Mouse (Mus musculus) monocyte, adult 2 months (primary cell): ENCODE measurements around the gene Efs.
"Not testable (repeated sequence)": the region's sequence is repeated elsewhere in the genome, so short reads cannot be mapped to it uniquely, and the experiment has no call there.

Experiments used
- DNase-seq, 2 experiments: peaks; one replicate each; pipeline ENCODE4 v3.0.0; 2022; ENCODE audit warnings: low spot score in 2 of 2, low read depth in 1 of 2

Efs gene

DNA sequence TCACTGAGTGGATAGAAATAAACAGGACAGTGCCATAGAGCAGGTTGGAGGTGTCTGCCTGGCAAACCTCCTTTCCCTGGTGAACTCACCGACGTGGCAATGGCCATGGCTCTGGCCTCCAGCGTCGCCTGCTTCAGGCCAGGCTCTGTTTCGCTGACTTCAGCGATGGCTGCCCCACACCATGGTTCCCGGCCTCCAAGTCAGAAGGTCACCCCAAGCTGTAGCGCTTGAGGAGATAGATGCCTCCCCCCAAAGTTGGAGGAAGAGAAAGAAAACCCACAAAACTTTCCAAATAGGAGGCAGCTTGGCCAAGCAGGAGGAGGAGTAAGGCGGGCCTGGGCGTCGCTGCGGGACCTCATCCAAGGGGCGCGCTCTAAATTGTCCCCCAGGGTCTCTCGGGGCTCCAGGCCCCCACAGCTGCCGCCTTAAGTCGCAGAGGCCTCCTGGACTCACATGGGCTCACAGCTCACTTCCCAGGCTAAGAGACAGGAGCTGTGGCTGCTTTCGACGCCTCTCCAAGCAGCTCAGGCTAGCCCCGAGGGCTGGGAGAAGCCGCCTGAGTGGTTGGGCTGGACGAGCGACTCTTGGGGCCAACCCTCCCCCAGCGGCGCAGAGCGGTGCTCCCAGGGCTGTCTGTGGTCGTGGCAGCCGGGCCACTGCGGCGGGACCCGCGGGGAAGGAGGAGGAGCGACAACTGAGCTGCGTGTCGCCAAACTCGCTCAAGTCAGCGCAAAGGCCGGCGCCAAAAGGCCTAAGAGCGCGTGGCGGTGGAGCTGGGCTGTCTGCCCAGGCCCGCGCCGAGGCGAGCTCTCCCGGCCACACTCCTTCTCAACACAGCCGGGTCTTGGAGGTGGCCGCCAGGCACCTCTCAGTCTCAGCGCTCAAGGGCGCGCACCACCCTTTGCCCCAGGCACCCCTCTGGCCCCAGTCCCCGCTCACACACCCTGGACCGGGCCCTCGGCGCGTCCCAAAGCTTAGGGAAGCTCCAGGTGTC, at the start of gene Efs:
Efs (minus strand) TSS at position 778 of the 994 bp plus-strand sequence.
- DNase-seq: no peak

DNA sequence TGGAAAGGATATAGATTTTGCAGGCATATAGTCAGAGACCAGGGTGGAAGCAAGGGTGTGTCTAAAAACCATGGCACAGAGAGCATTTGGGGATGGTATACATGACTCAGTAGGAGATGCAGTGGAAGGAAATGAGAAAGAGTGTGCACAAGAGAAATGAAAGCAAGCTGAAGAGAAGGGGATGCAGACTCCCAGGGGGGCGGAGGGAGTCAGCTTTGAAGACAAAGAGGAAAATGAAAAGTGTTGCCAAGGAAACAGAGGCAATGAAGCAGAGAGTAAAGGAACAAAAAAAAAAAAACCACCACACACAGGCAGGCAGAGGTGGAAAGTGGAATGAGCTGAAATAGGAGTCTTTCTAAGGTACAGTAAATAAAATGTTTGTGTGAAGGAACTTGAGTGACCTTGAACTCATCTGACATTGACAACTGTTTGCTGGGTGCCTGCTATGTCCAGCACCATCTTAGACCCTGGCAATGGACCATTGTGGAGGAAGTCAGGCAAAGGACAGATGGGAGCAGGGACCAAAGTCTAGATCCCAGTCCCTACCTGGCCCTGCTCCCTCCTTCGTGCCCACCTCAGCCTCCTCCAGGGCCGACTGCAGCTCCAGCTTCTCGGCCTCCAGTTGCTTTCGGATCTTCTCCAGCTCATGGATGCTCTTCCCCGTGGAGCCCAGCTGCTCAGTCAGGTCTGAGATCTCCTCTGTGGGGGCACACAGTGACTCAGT, 48.3 kb upstream of the Efs start:
- no peak for DNase-seq

DNA sequence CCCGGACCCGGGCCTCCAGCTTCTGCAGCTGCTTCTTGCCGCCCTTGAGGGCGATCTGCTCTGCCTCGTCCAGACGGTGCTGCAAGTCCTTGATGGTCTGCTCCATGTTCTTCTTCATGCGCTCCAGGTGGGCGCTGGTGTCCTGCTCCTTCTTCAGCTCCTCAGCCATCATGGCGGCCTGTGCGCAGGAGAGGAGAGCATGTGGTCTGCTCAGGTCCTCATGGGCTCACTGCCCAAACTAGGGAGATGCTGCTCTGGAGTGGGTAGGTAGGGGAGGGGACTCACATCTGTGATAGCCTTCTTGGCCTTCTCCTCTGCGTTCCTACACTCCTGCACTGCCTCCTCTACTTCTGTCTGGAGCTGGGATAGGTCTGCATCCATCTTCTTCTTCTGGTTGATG, 46.9 kb upstream of the Efs start:
- DNase-seq: not testable (repeated sequence)

DNA sequence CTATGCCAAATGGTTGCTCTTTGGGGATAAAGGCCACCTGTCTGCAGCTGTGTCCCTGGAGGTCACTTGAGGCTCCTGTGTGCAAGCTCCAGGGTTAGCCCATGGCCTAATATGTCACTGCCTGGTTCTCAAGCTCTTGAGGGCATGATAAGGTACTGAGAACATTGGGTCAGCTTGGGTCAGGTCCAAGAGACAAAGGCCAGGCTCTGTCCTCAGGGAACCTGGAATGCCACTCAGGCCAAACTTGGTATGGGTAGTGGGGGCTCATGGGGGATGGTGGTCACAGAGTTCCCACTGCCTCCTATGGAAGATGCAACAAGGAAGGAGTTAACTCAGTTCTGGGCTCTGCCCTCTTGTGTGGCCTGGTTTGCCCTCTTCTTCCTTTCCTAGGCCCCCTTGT, 42.4 kb upstream of the Efs start:
- DNase-seq: no peak

DNA sequence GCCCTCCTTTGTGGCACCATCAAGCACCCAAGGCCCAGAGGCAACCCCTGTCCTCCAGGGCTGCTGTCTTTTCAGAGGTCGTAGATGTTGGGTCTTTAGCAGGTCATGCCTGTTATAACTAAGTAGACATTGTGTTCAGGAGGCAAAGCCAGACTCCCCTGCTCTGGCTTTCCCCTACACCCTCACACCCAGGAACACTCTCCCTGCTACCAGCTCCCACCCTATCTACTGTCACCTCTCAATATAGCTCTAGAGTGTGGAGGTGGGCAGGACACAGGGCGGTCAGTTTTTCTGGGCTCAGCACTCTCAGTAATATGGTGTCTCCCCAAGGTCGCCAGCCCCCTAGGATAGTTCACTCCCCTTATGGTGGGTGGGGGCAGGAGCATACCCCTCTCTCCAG, 41.9 kb upstream of the Efs start:
- DNase-seq: no peak

DNA sequence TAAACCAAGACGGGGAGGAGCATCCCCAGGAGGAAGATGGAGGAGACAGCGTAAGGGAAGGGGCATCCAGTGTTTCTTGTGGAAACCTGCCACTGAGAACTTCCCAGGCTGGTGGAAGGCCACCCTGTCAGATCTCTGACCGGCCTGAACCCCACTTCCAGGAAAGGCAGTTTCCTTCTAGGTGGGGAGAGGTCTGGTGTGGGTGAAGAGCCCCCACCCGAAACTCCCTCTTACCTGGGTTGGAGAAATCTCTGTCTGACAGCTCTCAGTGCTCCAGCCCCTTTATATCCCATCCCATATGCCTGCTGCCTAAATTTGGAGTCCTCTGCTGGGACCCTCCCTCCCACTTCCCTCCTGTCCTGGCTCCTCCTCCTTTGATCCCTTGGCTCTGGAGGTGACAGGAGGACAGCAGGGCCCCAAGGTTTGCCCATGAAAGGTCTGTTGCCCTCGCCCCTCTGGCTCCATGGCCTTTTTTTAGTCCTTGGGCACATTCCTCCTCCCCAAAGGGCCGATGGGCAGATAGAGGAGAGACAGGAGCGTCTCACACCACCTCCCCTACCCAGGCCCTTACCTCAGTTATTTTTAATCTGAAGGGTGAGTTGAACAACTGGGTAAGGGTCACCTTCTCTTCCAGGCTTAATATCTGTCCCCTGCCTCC, 40.5 kb upstream of the Efs start, which contains the start of gene Myh6:
Myh6 (minus strand) TSS at position 608 of the 658 bp plus-strand sequence.
- DNase-seq: no peak

DNA sequence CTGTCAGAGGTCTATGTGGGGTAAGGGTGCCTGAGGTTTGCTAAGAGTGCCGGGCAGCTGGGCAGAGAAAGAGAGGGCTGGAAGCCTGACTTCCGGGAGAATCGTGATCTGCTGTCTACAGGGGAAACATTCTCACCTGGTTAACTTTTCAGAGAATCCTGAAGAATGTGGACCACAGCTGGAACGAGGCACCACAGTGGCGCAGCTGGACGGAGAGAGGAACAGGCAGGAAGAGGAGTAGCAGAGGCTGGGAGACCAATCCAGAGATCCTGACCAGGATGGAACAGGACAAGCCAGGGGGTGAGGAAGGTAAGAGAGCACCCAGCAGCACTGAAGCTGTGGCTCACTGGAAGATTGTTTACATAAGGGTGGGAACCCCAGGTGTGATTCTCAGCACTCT, 39.7 kb upstream of the Efs start:
- DNase-seq: no peak

DNA sequence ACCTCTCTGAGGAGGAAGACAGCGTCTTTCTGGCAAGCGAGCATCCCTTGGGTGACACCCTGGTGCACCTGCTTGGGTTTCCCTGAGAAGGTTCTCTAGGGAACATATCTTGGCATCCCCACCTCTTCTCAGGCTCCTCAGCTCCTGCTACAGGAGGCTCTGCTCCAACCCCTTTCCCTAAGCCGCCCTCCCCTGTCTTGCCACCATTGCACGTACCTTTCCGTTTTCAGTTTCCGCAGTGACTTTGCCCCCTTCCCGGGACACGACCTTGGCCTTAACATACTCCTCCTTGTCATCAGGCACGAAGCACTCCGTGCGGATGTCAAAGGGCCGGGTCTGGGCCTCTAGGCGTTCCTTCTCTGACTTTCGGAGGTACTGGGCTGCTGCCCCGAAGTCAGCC, 39.1 kb upstream of the Efs start:
- DNase-seq: no peak

DNA sequence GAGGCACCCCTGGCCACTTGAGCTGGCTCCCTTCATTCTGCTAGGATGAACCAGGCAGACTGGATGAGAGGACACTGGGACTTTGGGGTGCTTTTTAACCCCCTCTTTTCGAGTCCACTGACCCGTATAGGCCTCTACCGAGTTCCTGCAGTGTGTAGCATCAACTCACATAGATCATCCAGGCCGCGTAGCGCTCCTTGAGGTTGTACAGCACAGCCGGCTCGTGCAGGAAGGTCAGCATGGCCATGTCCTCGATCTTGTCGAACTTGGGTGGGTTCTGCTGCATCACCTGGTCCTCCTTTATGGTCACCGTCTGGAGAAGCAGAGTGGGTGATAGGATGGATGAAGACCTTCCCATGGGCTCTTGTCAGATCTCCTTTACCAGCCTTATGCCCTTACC, 37.8 kb upstream of the Efs start:
- DNase-seq: no peak

DNA sequence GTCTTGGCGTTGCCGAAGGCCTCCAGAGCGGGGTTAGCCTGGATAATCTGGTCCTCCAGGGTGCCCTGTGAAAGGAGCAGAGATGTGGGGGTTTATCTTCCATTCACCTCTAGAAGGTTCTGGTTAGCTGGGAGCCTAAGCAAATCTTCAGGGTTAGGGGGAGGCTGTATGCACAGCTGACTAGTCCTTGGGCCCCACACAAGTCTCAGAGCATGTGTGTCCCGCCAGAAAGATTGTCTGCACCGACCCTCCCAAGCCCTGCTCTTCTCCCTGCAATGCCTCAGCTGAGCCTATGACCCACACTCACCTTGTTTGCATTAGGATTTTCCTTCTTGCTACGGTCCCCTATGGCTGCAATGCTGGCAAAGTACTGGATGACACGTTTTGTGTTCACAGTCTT, 36.8 kb upstream of the Efs start:
- DNase-seq: no peak

DNA sequence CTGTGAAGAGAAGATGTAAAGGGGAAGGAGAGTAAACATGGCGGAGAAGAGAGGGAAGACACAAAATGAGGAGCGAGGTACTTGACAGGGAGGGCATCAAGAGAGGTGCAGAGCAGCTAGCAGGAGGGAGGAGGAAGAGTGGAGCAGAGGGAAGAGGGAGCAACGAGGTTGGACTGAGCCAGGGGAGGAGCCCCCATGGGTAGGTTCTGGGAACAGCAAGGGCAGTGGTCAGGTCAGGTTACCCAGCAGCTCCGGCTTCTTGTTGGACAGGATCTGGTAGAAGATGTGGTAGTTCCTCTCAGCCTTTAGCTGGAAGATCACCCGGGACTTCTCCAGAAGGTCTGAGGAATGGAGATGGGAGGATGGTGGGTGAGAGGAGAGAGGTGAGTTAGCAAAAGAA, 35.6 kb upstream of the Efs start:
- no peak for DNase-seq

DNA sequence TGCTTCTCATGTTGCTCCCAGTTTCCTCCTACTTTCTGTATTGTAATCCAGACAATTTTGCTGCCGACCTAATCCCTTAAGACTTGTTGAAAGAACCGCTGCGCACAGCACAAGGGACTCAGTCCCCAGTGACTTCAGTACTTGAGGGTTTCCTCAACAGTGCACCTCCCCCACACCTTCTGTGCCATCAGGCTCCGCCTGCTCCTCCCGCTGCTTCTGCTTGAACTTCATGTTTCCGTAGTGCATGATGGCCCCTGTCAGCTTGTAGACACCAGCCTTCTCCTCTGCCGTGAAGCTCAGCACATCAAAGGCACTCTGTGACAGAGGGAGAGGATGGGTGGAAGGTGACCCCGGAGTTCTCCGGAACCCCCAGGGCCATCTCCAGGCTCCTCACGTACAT, 34.8 kb upstream of the Efs start:
- no peak for DNase-seq

DNA sequence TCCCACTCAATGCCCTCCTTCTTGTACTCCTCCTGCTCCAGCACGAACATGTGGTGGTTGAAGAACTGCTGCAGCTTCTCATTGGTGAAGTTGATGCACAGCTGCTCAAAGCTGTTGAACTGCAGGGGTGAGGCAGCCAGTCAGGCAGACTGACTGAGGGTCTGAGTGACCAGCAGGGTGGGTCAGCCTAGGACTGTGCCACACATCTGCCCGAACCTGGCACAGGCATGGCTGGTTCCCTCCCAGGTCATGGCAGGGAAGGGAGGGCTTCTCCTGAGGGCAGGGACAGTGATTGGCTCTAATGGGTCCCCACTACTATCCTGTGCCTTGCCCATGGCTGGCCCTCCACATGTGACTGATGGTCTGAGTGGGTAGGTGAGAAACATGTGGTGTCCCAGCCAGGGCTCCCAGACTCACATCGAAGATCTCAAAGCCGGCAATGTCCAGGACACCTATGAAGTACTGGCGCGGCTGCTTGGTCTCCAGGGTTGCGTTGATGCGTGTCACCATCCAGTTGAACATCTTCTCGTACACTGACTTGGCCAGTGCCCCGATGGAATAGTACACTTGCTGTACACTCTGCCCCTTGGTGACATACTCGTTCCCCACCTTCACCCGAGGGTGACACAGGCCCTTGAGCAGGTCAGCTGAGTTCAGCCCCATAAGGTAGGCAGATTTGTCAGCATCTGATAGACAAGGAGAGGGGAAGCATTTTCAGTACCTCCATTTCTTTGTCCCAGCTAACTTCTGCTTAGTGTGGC, 34.1 kb upstream of the Efs start:
- not testable (repeated sequence) for DNase-seq

DNA sequence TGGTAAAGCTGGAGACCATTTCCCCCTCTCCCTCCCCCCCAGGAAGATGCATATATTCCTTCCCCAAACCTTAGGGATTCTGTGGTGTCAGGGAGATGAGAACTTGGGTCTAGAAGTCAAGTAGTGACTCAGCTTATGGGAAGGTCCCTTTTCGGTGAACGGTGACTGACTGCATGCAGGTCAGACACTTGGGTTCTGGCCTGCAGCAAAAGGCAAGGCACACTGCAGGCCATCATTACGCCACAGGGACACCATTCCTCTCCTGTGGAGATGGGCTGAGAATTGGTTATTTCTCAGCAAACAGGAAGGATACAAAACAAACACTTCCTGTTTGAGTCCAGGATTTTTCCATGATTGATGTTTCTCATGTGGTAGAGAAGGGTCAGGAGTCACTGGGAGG, 33.3 kb upstream of the Efs start:
- no peak for DNase-seq

DNA sequence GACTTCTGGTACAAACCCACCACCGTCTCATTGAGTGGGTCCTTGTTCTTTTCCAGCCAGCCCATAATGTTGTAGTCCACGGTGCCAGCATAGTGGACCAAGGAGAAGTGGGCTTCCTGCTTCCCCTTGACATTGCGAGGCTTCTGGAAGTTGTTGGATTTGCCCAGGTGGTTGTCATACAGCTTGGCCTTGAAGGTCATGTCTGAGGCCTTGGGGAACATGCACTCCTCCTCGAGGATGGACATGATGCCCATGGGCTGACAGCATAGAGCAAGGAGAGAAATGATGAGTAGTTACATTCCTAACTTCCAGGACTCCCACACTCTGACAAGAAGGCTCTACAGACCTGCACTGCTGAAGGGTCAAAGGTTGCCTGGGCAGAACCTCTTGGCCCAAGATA, 32.6 kb upstream of the Efs start:
- no peak for DNase-seq

DNA sequence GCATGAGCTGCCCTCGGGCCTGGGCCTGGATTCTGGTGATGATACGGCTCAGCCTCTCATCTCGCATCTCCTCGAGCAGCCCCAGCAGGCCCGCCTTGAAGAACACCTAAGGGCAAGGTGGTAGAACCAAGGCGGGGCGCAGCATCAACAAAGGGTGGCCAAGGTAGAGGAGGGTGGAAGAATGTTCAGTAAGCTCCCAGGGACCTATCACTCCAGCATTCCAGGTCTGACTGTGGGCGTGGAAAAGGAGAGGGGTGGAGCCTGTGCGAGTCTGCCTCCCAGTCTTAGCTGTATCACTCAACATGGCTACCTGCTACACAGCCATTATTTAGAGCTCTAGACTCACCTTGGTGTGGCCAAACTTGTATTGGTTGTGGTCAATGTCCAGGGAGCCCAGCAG, 30.6 kb upstream of the Efs start:
- no peak for DNase-seq

DNA sequence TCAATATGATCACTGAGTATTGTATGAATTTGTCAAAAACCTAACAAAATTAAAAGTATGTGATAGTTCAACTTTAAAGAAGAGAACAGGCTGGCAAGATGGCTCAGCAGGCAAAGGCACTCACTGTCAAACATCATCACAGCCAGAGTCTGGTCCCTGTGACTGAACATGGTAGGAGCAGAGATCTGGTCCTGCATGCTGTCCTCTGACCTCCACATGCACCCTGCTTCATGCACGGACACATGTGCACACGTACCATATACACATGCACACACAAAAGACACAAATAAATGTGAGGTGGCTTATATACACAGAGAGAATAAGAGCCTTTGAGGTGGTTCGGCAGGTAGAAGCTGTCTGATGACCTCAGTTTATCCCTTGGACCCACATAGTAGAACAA, 29.6 kb upstream of the Efs start:
- DNase-seq: no peak

DNA sequence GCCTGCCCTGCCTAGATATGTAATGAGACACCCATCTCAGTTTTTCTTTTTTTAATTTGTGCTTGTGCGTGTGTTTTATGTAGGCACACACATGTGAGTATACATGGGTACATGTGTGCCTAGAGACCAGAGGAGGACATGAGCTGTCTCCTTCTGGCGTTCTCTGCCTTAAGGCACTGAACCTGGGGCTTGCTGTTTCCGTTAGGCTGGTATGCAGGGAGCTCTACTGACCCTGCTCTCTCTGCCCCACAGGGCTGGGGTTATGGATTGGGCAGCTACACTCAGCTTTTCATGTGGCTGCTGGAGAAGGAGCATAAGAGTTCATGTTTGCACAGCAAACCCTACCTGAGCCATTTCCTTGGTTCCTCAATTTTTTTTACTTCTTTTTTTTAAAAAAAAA, 28.5 kb upstream of the Efs start:
- no peak for DNase-seq

DNA sequence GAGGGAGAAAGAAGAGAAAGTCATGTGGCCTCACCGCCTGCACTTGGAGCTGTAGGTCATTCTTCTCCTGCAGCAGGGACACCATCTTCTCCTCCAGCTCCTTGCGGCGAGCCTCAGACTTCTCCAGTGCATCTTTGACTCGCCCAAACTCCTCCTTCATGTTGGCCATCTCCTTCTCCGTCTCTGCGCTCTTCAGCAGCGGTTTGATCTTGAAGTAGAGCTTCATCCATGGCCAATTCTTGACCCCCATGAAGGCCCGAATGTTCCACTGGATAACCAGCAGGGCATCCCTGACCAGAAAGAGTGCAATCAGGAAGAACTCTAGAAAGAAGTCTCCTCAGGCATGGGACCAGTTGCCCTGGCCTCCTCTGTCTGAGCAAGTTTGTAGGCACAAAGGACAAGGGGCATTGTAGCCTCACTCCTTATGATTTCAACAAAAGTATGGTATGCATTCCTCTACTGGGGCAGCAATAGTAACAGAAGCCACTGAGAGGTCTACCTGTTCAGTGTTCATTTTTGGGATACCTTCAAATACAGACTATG, 27.8 kb upstream of the Efs start:
- no peak for DNase-seq

DNA sequence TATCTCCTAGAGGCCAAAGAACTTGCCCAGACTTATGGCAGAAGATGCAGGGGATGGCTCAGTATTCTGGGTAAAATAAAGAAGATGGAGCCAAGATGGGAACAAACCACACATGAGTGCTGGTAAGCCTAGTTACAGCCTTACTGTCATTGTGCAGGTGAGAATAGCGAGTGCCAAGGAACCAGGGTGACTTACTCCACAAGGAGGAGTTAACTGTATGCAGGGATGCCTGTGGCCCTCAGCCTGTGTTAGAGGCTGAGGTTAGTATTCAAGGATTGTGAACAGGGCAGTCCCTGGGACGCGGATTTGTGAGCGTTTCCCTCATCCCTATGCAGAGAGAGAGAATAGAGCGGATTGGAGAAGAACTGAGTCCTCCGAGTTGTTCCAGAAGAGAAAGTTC, 25.7 kb upstream of the Efs start:
- DNase-seq: no peak

DNA sequence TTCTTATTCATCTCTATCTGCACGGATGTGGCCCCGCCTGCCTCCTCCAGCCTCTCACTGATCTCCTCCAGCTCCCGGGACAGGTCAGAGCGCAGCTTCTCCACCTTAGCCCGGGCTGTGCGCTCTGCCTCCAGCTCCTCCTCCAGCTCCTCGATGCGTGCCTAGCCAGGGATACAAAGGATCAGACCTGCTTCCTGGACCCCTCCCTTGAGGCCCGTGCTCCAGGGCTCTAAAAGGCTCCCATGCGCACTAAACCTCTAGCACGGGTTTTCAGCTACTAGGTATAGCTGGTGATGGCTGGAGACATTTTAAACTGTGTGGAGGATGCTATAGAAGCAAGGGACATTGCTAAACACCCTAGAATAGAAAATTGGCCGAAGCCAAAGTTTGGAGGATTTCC, 24.6 kb upstream of the Efs start:
- DNase-seq: no peak
